ENCODE assay signal across 9 mouse cellular contexts in genomic region chr12:24928051-24928748, GRCm38 (mm10). TPM values are rescaled to one million over a fixed set of nuclear protein-coding genes. Genes with fewer than 3 reads are reported as not detected.
DNase-seq lines count a peak whose midpoint lies in the region; ATAC-seq and TF ChIP-seq lines count a peak whose summit lies in the region.
"Had no signal": no experiment of that assay in that cellular context is flagged by ENCODE, and none has a peak within 500 bp of the region (broad histone marks: within the 10 kb centered on the region; RNA-seq: fewer than 3 reads in every experiment).

No protein-coding gene starts in this region.

- H3K9me3 ChIP-seq in forebrain, postnatal 0 days (ENCODE audit: low read length) = no peaks in the 10 kb centered on the region
- no peaks in the 10 kb centered on the region for H3K9me3 ChIP-seq in neural tube, embryonic 12.5 days
- H3K9me3 ChIP-seq: embryonic facial prominence, embryonic 13.5 days had no signal

- no peaks in the 10 kb centered on the region for H3K4me1 ChIP-seq in forebrain, postnatal 0 days (ENCODE audit: insufficient read depth)
- peaks cover 14% of the 10 kb centered on the region; the same call in 1 of the 2 replicates for H3K4me1 ChIP-seq in neural tube, embryonic 12.5 days

- no peaks in the 10 kb centered on the region for H3K27me3 ChIP-seq in forebrain, postnatal 0 days (ENCODE audit: insufficient read depth, low read length)
- no peaks in the 10 kb centered on the region for H3K27me3 ChIP-seq in neural tube, embryonic 12.5 days (replicated peaks)
- H3K27me3 ChIP-seq: embryonic facial prominence, embryonic 13.5 days had no signal

- peak overlapping the region; percentile 35; the same call in 1 of the 2 replicates for H3K27ac ChIP-seq in forebrain, postnatal 0 days (ENCODE audit: low read depth, low read length)
- peak overlapping the region; percentile 54; the same call in 1 of the 2 replicates for H3K27ac ChIP-seq in neural tube, embryonic 12.5 days
- H3K27ac ChIP-seq: embryonic facial prominence, embryonic 13.5 days had no signal

- H3K4me2 ChIP-seq in forebrain, postnatal 0 days (ENCODE audit: low read depth) = no peak overlapping the region
- H3K4me2 ChIP-seq in neural tube, embryonic 12.5 days (replicated peaks) = no peak overlapping the region
- H3K4me2 ChIP-seq: embryonic facial prominence, embryonic 13.5 days had no signal

- WGBS in forebrain, postnatal 0 days = 43% methylated on average over 18 of the region's 18 CpGs
- 71% methylated on average over 18 of the region's 18 CpGs for WGBS in neural tube, embryonic 12.5 days

- H3K9ac ChIP-seq in forebrain, postnatal 0 days = no peak overlapping the region
- no peak overlapping the region for H3K9ac ChIP-seq in neural tube, embryonic 12.5 days
- H3K9ac ChIP-seq: embryonic facial prominence, embryonic 13.5 days had no signal

- no peak overlapping the region for H3K4me3 ChIP-seq in forebrain, postnatal 0 days (ENCODE audit: low read depth, low read length)
- H3K4me3 ChIP-seq in neural tube, embryonic 12.5 days = no peak overlapping the region
- H3K4me3 ChIP-seq: embryonic facial prominence, embryonic 13.5 days had no signal

- ATAC-seq in forebrain, postnatal 0 days = peak; percentile 80
- ATAC-seq in neural tube, embryonic 12.5 days (ENCODE audit: low FRiP score, low read depth) = peak; percentile 61

- no peak for TF ChIP-seq CTCF in forebrain, postnatal 0 days (IDR thresholded peaks at IDR 0.05; ENCODE audit: low read depth)

- peak; percentile 21 for DNase-seq in kidney, postnatal 14 days
- no peak for DNase-seq in kidney, adult 9 months
- peak; percentile 60 for DNase-seq in forebrain, postnatal 0 days
- DNase-seq in layer of hippocampus, adult 8-10 months (ENCODE audit: low spot score in 2 of 2) = peak; percentile 89 to 91
- no peak for DNase-seq in spleen, adult 12 weeks (ENCODE audit: low spot score)
- no peak for DNase-seq in Muller cell, postnatal 12 days (ENCODE audit: inconsistent ontology term)
- no peak for DNase-seq in thymus, adult 18-20 months

- peaks cover 5% of the 10 kb centered on the region; the same call in 1 of the 2 replicates for H3K36me3 ChIP-seq in forebrain, postnatal 0 days (ENCODE audit: insufficient read depth)
- 0 out of 2 replicates have a peak, but pooled peaks cover 3% of the 10 kb centered on the region for H3K36me3 ChIP-seq in neural tube, embryonic 12.5 days

RNA-seq across cellular contexts. Expression of gene Kidins220, which starts 46.5 kb away (rescaled TPM):
- total RNA-seq in forebrain, postnatal 0 days (2014; rRNA removed) = 307 and 394 TPM in 2 replicates
- polyA plus RNA-seq in forebrain, postnatal 0 days (2015; fragmentation: Nextera tagmentation; extraction: Ambion mirVana) = 82.2 and 103 TPM in 2 replicates
- 100 to 1,000 TPM; 331 to 351 (median 339) TPM for total RNA-seq in layer of hippocampus, adult 8-10 months (2022)
- polyA plus RNA-seq in neural tube, embryonic 12.5 days (2016; fragmentation: Nextera tagmentation; extraction: Ambion mirVana) = 85.2 and 96.4 TPM in 2 replicates

Comparison
In these comparisons a context has a peak if more than half of its experiments do, and no peak if none do; other contexts are left out.
1. DNase-seq: peak in kidney, postnatal 14 days (single experiment), forebrain, postnatal 0 days (single experiment) and layer of hippocampus, adult 8-10 months (2 of 2); none in kidney, adult 9 months (single experiment), spleen, adult 12 weeks (single experiment), Muller cell, postnatal 12 days (single experiment) and thymus, adult 18-20 months (0 of 2).